Mouse (Mus musculus) spleen, postnatal 4 days (tissue): ENCODE data around the gene Anxa2.
A peak's percentile ranks its signal among the peaks of the same experiment; 100 is the strongest.

ENCODE experiments used
- DNase-seq, 2 experiments: peaks; one replicate each; pipeline ENCODE4 v3.0.0; 2022; ENCODE audit warnings: low spot score in 2 of 2

The Anxa2 gene

GRCm38 (mm10) chr9:69458982-69459381, 5.6 kb downstream of the Anxa2 start:
- no peak for DNase-seq

GRCm38 (mm10) chr9:69459876-69460275, 6.5 kb downstream of the Anxa2 start:
- DNase-seq: no peak

DNA sequence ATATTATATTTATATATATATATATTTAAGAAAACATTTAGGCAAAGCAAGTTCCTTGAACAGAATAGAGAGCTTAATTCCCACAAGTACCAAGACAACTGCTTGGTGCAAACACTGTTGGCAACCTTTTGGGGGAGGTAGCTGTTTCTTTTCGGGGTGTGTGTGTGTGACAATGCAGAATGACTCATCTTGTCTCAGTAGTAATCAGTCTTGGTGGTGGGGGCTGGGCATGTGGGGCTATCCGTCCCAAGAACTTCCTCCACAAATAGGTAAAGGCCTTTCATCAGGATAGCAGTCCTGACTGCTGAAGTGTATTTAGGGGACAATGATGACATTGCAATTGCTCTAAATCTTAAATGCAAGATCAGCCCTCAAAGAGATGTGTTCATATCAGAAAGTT, 9.6 kb downstream of the Anxa2 start:
- no peak for DNase-seq

DNA sequence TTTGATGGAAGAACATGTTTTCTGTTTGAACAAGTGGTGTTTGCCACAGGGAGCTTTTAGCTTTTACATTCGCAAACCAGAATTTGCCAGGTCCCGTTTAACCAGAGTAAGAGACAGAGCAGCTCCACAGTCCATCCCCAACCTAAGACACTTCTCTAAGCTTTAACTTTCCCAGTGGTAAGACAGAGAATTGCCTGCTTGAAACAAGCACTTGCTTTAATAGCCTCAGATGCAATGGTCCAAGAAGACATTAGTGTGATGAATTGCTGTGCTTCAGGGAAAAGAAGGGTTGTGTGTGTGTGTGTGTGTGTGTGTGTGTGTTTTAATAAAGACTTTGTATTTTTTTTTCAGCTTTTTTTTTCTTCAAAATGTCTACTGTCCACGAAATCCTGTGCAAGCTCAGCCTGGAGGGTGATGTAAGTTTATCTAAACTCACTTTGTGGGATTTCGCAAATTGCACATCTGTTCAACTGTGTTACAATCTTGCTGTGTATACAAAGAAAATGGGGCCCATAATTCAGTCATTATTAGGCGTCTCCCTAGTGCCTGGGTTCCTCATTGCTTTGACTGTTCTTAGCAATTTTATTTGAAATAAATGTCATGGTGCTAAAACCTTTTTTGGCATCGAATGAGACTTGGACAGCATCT, 10.8 kb downstream of the Anxa2 start:
- DNase-seq: no peak

DNA sequence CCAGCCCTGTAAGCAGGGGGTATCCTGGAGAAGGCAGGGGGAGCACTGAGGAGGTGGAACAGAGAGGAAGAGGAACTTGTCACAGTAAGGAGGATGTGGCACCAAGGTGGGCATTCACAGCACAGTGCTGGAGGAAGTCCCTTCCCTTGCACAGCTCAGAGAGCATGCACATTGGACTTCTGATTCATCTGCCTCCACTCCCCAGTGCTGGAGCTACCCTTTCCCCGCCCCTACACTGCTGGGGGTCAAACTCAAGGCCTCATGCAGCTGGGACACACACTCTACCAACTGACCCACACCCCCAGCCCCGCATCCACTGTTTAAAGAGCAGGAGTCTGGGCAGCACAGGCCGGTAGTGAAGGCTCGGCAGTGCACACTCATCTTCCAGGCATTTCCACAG, 12.7 kb downstream of the Anxa2 start:
- DNase-seq: no peak

- no peak for DNase-seq
Observed at GRCm38 (mm10) chr9:69467310-69467939, 14.0 kb downstream of the Anxa2 start.

DNA sequence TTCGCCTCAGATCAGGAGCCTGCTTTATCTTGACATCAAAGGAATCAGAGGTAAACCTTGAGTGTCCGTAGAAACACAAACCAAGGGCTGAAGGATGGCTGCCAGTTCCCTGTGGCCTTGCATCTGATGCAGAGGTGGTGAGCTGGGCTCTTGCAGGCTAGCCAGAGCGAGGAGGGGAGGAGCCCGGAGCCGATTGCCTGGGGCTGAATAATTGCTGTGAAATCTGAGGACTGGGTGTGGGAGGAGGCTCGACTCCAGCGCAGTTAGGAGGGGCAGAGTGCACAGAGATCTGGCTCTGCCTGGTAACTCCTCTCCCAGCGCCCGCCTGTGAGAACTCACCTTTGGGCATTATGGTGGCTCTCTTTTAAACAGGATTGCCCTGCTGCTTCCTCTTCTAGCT, 15.6 kb downstream of the Anxa2 start:
- no peak for DNase-seq

GRCm38 (mm10) chr9:69470362-69470761, 16.9 kb downstream of the Anxa2 start:
- DNase-seq: no peak

DNA sequence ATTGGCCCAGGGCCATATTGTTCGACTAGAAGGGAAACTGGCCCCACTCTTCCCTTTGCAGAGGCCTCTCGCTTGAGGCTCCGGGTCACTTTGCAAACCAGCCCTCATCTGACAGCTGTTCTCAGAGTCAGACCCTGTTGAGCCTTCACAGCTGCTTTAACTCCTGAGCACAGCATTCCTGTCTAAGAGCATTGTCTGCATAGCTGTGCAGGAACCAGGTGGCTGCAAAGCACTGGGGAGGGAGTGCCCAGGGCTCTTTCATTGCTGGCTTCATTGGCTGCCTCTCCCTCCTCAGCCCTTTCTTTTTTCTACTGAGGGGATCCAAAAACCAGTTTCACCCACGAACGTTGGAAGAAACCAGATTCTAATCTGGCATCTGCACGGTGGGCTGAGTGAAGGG, 17.5 kb downstream of the Anxa2 start:
- no peak for DNase-seq

- DNase-seq: peak in 1 of 2 experiments; percentile 29
Observed at GRCm38 (mm10) chr9:69472724-69473123, 19.3 kb downstream of the Anxa2 start.

GRCm38 (mm10) chr9:69475873-69476272, 22.5 kb downstream of the Anxa2 start:
- DNase-seq: no peak

GRCm38 (mm10) chr9:69477195-69477823, 23.9 kb downstream of the Anxa2 start:
- no peak for DNase-seq

- DNase-seq: no peak
Observed at GRCm38 (mm10) chr9:69477824-69478222, 24.4 kb downstream of the Anxa2 start.

- peak; percentile 69 to 88 for DNase-seq
Observed at GRCm38 (mm10) chr9:69480344-69480743, 26.9 kb downstream of the Anxa2 start.

DNA sequence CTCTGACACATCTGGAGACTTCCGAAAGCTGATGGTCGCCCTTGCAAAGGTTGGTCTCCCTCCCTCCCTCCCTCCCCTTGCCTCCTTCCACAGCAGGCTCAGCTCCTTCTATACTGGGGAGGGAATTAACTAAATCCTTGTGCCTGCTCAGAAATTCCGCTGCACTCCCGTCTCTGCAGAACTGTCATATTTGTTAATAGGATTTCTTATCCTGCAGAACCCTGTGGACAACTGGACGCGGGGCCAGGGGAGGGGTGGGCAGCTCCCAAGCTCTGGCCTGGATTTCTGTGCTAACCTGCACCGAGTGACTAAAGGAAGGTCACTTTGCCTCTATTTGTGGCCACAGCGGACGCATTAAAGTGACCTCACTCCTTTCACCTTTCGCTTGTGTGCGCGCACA, 30.4 kb downstream of the Anxa2 start:
- DNase-seq: no peak

- DNase-seq: no peak
Observed at GRCm38 (mm10) chr9:69486140-69486539, 32.7 kb downstream of the Anxa2 start.

- DNase-seq: no peak
Observed at GRCm38 (mm10) chr9:69488510-69488909, 35.1 kb downstream of the Anxa2 start.

GRCm38 (mm10) chr9:69488972-69489371, 35.6 kb downstream of the Anxa2 start:
- no peak for DNase-seq

GRCm38 (mm10) chr9:69492809-69493208, 39.4 kb downstream of the Anxa2 start:
- DNase-seq: no peak

GRCm38 (mm10) chr9:69502504-69502903, 49.1 kb downstream of the Anxa2 start:
- peak; percentile 31 to 74 for DNase-seq

DNA sequence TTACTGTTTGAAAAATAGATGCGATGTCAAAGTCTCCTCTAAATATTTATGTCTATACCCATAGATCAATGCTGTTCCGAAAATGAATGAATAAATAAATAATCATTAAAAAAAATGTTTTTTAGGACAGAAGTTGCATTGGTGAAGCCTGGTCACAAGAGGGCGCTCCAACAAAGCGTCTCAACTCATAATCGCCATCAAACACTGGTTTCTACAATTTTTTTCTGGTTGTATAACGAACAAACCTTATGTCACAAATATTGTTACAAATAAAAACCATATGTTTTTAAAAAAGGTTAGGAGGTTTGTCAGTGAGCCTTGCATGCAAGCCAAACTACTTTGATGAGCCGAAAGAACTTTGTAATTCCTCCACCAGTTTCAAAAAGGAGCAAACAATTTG, 52.2 kb downstream of the Anxa2 start:
- DNase-seq: no peak

- no peak for DNase-seq
Observed at GRCm38 (mm10) chr9:69507206-69507605, 53.8 kb downstream of the Anxa2 start.

- no peak for DNase-seq
Observed at GRCm38 (mm10) chr9:69508016-69508415, 54.6 kb downstream of the Anxa2 start.
